Comparison of ENCODE assay signal across 12 mouse cellular contexts in the genomic region with DNA sequence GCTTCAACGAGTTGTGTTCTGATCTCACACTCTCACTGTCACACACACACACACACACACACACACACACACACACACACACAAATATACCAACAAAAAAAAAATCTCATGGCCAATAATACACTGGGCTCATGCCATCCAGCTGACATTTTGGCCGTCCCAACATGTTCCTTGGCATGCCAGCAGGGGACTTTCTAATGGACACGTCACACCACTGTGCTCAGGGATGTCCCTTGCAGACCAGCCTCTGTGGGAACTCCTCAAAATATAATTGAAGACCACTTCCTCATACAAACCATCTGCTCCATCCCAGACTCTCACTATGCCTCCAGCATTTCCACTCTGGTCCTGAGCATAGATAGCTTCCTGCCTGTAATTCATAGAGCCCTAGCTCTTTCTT. TPM values are rescaled to one million over a fixed set of nuclear protein-coding genes. Genes with fewer than 3 reads are reported as not detected.
DNase-seq lines count a peak whose midpoint lies in the region; ATAC-seq and TF ChIP-seq lines count a peak whose summit lies in the region.
"Had no signal": no experiment of that assay in that cellular context is flagged by ENCODE, and none has a peak within 500 bp of the region (broad histone marks: within the 10 kb centered on the region; RNA-seq: fewer than 3 reads in every experiment).

No protein-coding gene starts in this region.

- no peaks in the 10 kb centered on the region for H3K9me3 ChIP-seq in liver, embryonic 11.5 days (ENCODE audit: control insufficient read depth, low read length)
- H3K9me3 ChIP-seq in hindbrain, embryonic 16.5 days (ENCODE audit: control insufficient read depth, low read length) = no peaks in the 10 kb centered on the region; the same call in 1 of the 2 replicates
- H3K9me3 ChIP-seq: liver, embryonic 12.5 days had no signal

- 41% methylated on average over 3 of the region's 3 CpGs for WGBS in liver, adult 2 months
- WGBS in liver, embryonic 11.5 days = 80% methylated on average over 3 of the region's 3 CpGs
- WGBS in hindbrain, embryonic 16.5 days = 38% methylated on average over 3 of the region's 3 CpGs

- no peaks in the 10 kb centered on the region; the same call in 1 of the 2 replicates for H3K36me3 ChIP-seq in liver, adult 2 months (ENCODE audit: control insufficient read depth, insufficient read depth, low read length)
- H3K36me3 ChIP-seq in liver, embryonic 11.5 days (ENCODE audit: control insufficient read depth, insufficient read depth, low read length) = no peaks in the 10 kb centered on the region
- no peaks in the 10 kb centered on the region for H3K36me3 ChIP-seq in hindbrain, embryonic 16.5 days (ENCODE audit: control insufficient read depth, insufficient read depth, low read length)
- H3K36me3 ChIP-seq: liver, embryonic 12.5 days had no signal

- H3K9ac ChIP-seq in liver, adult 2 months (ENCODE audit: low read depth, low read length) = no peak overlapping the region
- no peak overlapping the region for H3K9ac ChIP-seq in liver, embryonic 11.5 days (ENCODE audit: low read depth, low read length)
- H3K9ac ChIP-seq in hindbrain, embryonic 16.5 days (ENCODE audit: low read depth, low read length) = no peak overlapping the region
- H3K9ac ChIP-seq: liver, embryonic 12.5 days had no signal

- H3K4me1 ChIP-seq in liver, adult 2 months (ENCODE audit: control insufficient read depth, insufficient read depth, low read length) = peaks cover 22% of the 10 kb centered on the region
- H3K4me1 ChIP-seq in liver, embryonic 11.5 days (replicated peaks; ENCODE audit: control insufficient read depth, insufficient read depth, low read length) = no peaks in the 10 kb centered on the region
- H3K4me1 ChIP-seq in hindbrain, embryonic 16.5 days (ENCODE audit: control insufficient read depth, insufficient read depth, low read depth, low read length) = peaks cover 16% of the 10 kb centered on the region

- H3K27me3 ChIP-seq in liver, adult 2 months (ENCODE audit: control insufficient read depth, insufficient read depth, low read length) = no peaks in the 10 kb centered on the region
- no peaks in the 10 kb centered on the region for H3K27me3 ChIP-seq in liver, embryonic 11.5 days (replicated peaks; ENCODE audit: control insufficient read depth, insufficient read depth, low read length)
- no peaks in the 10 kb centered on the region for H3K27me3 ChIP-seq in hindbrain, embryonic 16.5 days (replicated peaks; ENCODE audit: control insufficient read depth, insufficient read depth, low read length)
- H3K27me3 ChIP-seq: liver, embryonic 12.5 days had no signal

- H3K4me3 ChIP-seq in liver, adult 2 months (ENCODE audit: insufficient read depth, low read depth, low read length) = no peak overlapping the region
- no peak overlapping the region for H3K4me3 ChIP-seq in liver, embryonic 11.5 days (ENCODE audit: low read depth, low read length)
- H3K4me3 ChIP-seq in hindbrain, embryonic 16.5 days (ENCODE audit: low read length) = no peak overlapping the region
- H3K4me3 ChIP-seq: liver, embryonic 12.5 days had no signal

- H3K4me2 ChIP-seq in liver, embryonic 11.5 days = no peak overlapping the region
- H3K4me2 ChIP-seq in hindbrain, embryonic 16.5 days (ENCODE audit: low read length) = no peak overlapping the region
- H3K4me2 ChIP-seq: liver, embryonic 12.5 days had no signal

- no peak overlapping the region for H3K27ac ChIP-seq in liver, adult 2 months (replicated peaks; ENCODE audit: insufficient read depth, low read depth, low read length)
- no peak overlapping the region for H3K27ac ChIP-seq in liver, embryonic 11.5 days (ENCODE audit: low read depth, low read length)
- H3K27ac ChIP-seq in hindbrain, embryonic 16.5 days (ENCODE audit: low read depth, low read length) = no peak overlapping the region; the same call in 1 of the 2 replicates
- H3K27ac ChIP-seq: liver, embryonic 12.5 days had no signal

- peaks cover 37% of the 10 kb centered on the region; the same call in 1 of the 2 replicates for H3K79me2 ChIP-seq in liver, adult 2 months (ENCODE audit: control insufficient read depth, insufficient read depth, low read length)

- ATAC-seq in liver, embryonic 11.5 days (replicated peaks; ENCODE audit: low FRiP score) = no peak
- peak; percentile 65; the same call in 1 of the 2 replicates for ATAC-seq in hindbrain, embryonic 16.5 days
- ATAC-seq in monocyte, adult 5-6 weeks (replicated peaks; ENCODE audit: insufficient number of reproducible peaks, low FRiP score, low TSS enrichment, poor library complexity, severe bottlenecking) = no peak
- ATAC-seq: liver, embryonic 12.5 days had no signal

- no peak for TF ChIP-seq POLR2A in liver, adult 2 months (IDR thresholded peaks at IDR 0.05; ENCODE audit: extremely low read depth, insufficient read depth, low read length)
- no peak for TF ChIP-seq POLR2A in brain, embryonic 14.5 days (IDR thresholded peaks at IDR 0.05; ENCODE audit: borderline replicate concordance, extremely low read depth, insufficient read depth, insufficient read length, poor library complexity, severe bottlenecking)

- peak; percentile 50 to 52 for DNase-seq in cerebellum, postnatal 25 days
- no peak for DNase-seq in cerebellum, adult 18-20 months
- peak; percentile 38 for DNase-seq in liver, adult 2 months (ENCODE audit: extremely low read depth, low read depth, low spot score)
- DNase-seq in liver, embryonic 11.5 days (ENCODE audit: low spot score) = no peak
- DNase-seq in brain, embryonic 14.5 days (ENCODE audit: low read depth) = no peak
- DNase-seq in ovary, adult 18-20 months (ENCODE audit: low spot score) = no peak
- DNase-seq: adrenal gland, adult 8-10 months; cerebellum, adult 9-11 months; thymus, postnatal 36 days had no signal

- TF ChIP-seq CTCF in liver, adult 2 months (IDR thresholded peaks at IDR 0.05; ENCODE audit: low read depth, low read length) = peak; percentile 41; the same call in 1 of the 2 replicates
- peak; percentile 4; the same call in 1 of the 2 replicates for TF ChIP-seq CTCF in brain, embryonic 14.5 days (IDR thresholded peaks at IDR 0.05; ENCODE audit: borderline replicate concordance, extremely low read depth, insufficient read depth, insufficient read length)

RNA-seq across cellular contexts. Expression of a gene that starts 29.5 kb away (rescaled TPM):
- 44.8 and 48.3 TPM in 2 replicates for total RNA-seq in liver, adult 2 months (2014; rRNA removed)
- 5.7 and 5.8 TPM in 2 replicates for polyA plus RNA-seq in liver, adult 2 months (2012; rRNA removed)
- polyA plus RNA-seq in liver, embryonic 11.5 days (2014; fragmentation: Nextera tagmentation; extraction: Ambion mirVana) = 26.0 and 31.6 TPM in 2 replicates
- polyA plus RNA-seq in brain, embryonic 14.5 days (2012; rRNA removed) = 29.1 and 42.4 TPM in 2 replicates
- polyA plus RNA-seq in hindbrain, embryonic 16.5 days (2015; fragmentation: Nextera tagmentation; extraction: Ambion mirVana) = 33.4 and 35.5 TPM in 2 replicates
- 110 to 165 TPM (median 124 TPM) in 3 replicates for total RNA-seq in monocyte, adult 5-6 weeks (2017)

RNA-seq across cellular contexts. Expression of a gene that starts 30.3 kb away (rescaled TPM):
- total RNA-seq in liver, adult 2 months (2014; rRNA removed) = 36.1 and 38.8 TPM in 2 replicates
- 21.6 and 24.8 TPM in 2 replicates for polyA plus RNA-seq in liver, adult 2 months (2012; rRNA removed)
- 11.5 and 12.4 TPM in 2 replicates for polyA plus RNA-seq in liver, embryonic 11.5 days (2014; fragmentation: Nextera tagmentation; extraction: Ambion mirVana)
- polyA plus RNA-seq in brain, embryonic 14.5 days (2012; rRNA removed) = 26.5 and 34.8 TPM in 2 replicates
- polyA plus RNA-seq in hindbrain, embryonic 16.5 days (2015; fragmentation: Nextera tagmentation; extraction: Ambion mirVana) = 32.7 and 36.2 TPM in 2 replicates
- total RNA-seq in monocyte, adult 5-6 weeks (2017) = 12.9 to 19.6 TPM (median 19.1 TPM) in 3 replicates

Comparison
In these comparisons a context has a peak if more than half of its experiments do, and no peak if none do; other contexts are left out.
1. DNase-seq: peak in cerebellum, postnatal 25 days (2 of 2) and liver, adult 2 months (single experiment); none in cerebellum, adult 18-20 months (0 of 2), liver, embryonic 11.5 days (single experiment), brain, embryonic 14.5 days (single experiment) and ovary, adult 18-20 months (single experiment).